Mouse (Mus musculus): ENCODE data around the gene Slc50a1. TPM values are rescaled to one million over a fixed set of nuclear protein-coding genes. Genes with fewer than 3 reads are reported as not detected.

The Slc50a1 gene
- polyA plus RNA-seq, 1 experiment from 2014 or later = 17.8 TPM

GRCm38 (mm10) chr3:89308089-89308488 lies 37.7 kb upstream of the Slc50a1 start:
- ATAC-seq (ENCODE audit: insufficient read depth) = no peak
- Histone ChIP-seq H3K9me3 (replicated peaks) (no peaks in the 10 kb centered on the region), H3K36me3 (replicated peaks) (no peaks in the 10 kb centered on the region), H3K4me2 (no peak overlapping the region), H3K4me1 (replicated peaks) (peaks cover 4% of the 10 kb centered on the region; the same call in 1 of the 2 replicates), H3K27ac (replicated peaks) (no peak overlapping the region), H3K4me3 (replicated peaks) (no peak overlapping the region), H3K9ac (no peak overlapping the region), H3K27me3 (no peaks in the 10 kb centered on the region; the same call in none of the 2 replicates)
- 0% methylated on average over 8 of the region's 9 CpGs for WGBS (ENCODE audit: insufficient replicate concordance)

GRCm38 (mm10) chr3:89305551-89306325 lies 35.4 kb upstream of the Slc50a1 start:
- Histone ChIP-seq H3K27ac (replicated peaks) (no peak overlapping the region), H3K9ac (no peak overlapping the region)
- ATAC-seq (ENCODE audit: insufficient read depth) = peak; percentile 29

GRCm38 (mm10) chr3:89305105-89305504 lies 34.7 kb upstream of the Slc50a1 start:
- Histone ChIP-seq H3K27me3 (peaks cover 9% of the 10 kb centered on the region), H3K36me3 (replicated peaks) (no peaks in the 10 kb centered on the region), H3K4me1 (replicated peaks) (peaks cover 4% of the 10 kb centered on the region), H3K27ac (replicated peaks) (no peak overlapping the region), H3K4me3 (replicated peaks) (no peak overlapping the region), H3K9me3 (replicated peaks) (no peaks in the 10 kb centered on the region), H3K9ac (no peak overlapping the region), H3K4me2 (no peak overlapping the region)
- WGBS (ENCODE audit: insufficient replicate concordance) = 48% methylated on average over 4 of the region's 4 CpGs
- ATAC-seq (ENCODE audit: insufficient read depth) = no peak

More at GRCm38 (mm10) chr3:89305551-89306325, 35.4 kb upstream of the Slc50a1 start:
- peaks cover 4% of the 10 kb centered on the region; the same call in 1 of the 2 replicates for H3K4me1 ChIP-seq (replicated peaks)
- H3K27me3 ChIP-seq = peaks cover 5% of the 10 kb centered on the region; the same call in 1 of the 2 replicates
- no peaks in the 10 kb centered on the region for H3K36me3 ChIP-seq (replicated peaks)
- H3K9me3 ChIP-seq (replicated peaks) = no peaks in the 10 kb centered on the region
- WGBS (ENCODE audit: insufficient replicate concordance) = 70% methylated on average over 8 of the region's 8 CpGs
- H3K4me3 ChIP-seq (replicated peaks) = no peak overlapping the region
- no peak overlapping the region for H3K4me2 ChIP-seq

GRCm38 (mm10) chr3:89304440-89304839 lies 34.1 kb upstream of the Slc50a1 start:
- no peak overlapping the region for H3K4me3 ChIP-seq (replicated peaks)
- H3K27me3 ChIP-seq = peaks cover 15% of the 10 kb centered on the region
- H3K9ac ChIP-seq = no peak overlapping the region
- ATAC-seq (ENCODE audit: insufficient read depth) = no peak
- H3K4me1 ChIP-seq (replicated peaks) = peaks cover 5% of the 10 kb centered on the region
- H3K27ac ChIP-seq (replicated peaks) = no peak overlapping the region
- H3K4me2 ChIP-seq = no peak overlapping the region
- no peaks in the 10 kb centered on the region for H3K36me3 ChIP-seq (replicated peaks)
- 56% methylated on average over 6 of the region's 6 CpGs for WGBS (ENCODE audit: insufficient replicate concordance)
- H3K9me3 ChIP-seq (replicated peaks) = no peaks in the 10 kb centered on the region

- ATAC-seq (ENCODE audit: insufficient read depth) = no peak
- no peak overlapping the region for H3K4me2 ChIP-seq
- H3K4me3 ChIP-seq (replicated peaks) = no peak overlapping the region
- peaks cover 29% of the 10 kb centered on the region for H3K27me3 ChIP-seq
- H3K4me1 ChIP-seq (replicated peaks) = peaks cover 8% of the 10 kb centered on the region
- WGBS (ENCODE audit: insufficient replicate concordance) = 51% methylated on average over 2 of the region's 2 CpGs
- no peaks in the 10 kb centered on the region for H3K36me3 ChIP-seq (replicated peaks)
- H3K9ac ChIP-seq = no peak overlapping the region
- H3K27ac ChIP-seq (replicated peaks) = no peak overlapping the region
- H3K9me3 ChIP-seq (replicated peaks) = no peaks in the 10 kb centered on the region
Observed at GRCm38 (mm10) chr3:89300514-89300913, 30.1 kb upstream of the Slc50a1 start.

GRCm38 (mm10) chr3:89300071-89300470 lies 29.7 kb upstream of the Slc50a1 start:
- Histone ChIP-seq H3K4me1 (replicated peaks) (peaks cover 9% of the 10 kb centered on the region), H3K4me2 (peak overlapping the region; percentile 46), H3K36me3 (replicated peaks) (no peaks in the 10 kb centered on the region), H3K27ac (replicated peaks) (no peak overlapping the region), H3K9me3 (replicated peaks) (no peaks in the 10 kb centered on the region), H3K27me3 (peaks cover 29% of the 10 kb centered on the region), H3K9ac (no peak overlapping the region), H3K4me3 (replicated peaks) (no peak overlapping the region)
- WGBS (ENCODE audit: insufficient replicate concordance) = 24% methylated on average over 1 of the region's 1 CpGs
- ATAC-seq (ENCODE audit: insufficient read depth) = no peak

GRCm38 (mm10) chr3:89299499-89299898 lies 29.1 kb upstream of the Slc50a1 start:
- no peak overlapping the region for H3K27ac ChIP-seq (replicated peaks)
- H3K27me3 ChIP-seq = peaks cover 29% of the 10 kb centered on the region
- WGBS (ENCODE audit: insufficient replicate concordance) = 5% methylated on average over 14 of the region's 14 CpGs
- H3K9me3 ChIP-seq (replicated peaks) = no peaks in the 10 kb centered on the region
- no peak for ATAC-seq (ENCODE audit: insufficient read depth)
- peak overlapping the region; percentile 12 for H3K4me3 ChIP-seq (replicated peaks)
- no peaks in the 10 kb centered on the region for H3K36me3 ChIP-seq (replicated peaks)
- H3K4me2 ChIP-seq = peak overlapping the region; percentile 46
- peaks cover 9% of the 10 kb centered on the region for H3K4me1 ChIP-seq (replicated peaks)
- H3K9ac ChIP-seq = peak overlapping the region; percentile 9; the same call in 1 of the 2 replicates

GRCm38 (mm10) chr3:89298908-89299307 lies 28.5 kb upstream of the Slc50a1 start:
- H3K4me3 ChIP-seq (replicated peaks) = no peak overlapping the region
- H3K36me3 ChIP-seq (replicated peaks) = no peaks in the 10 kb centered on the region
- H3K4me1 ChIP-seq (replicated peaks) = peaks cover 9% of the 10 kb centered on the region
- 80% methylated on average over 6 of the region's 6 CpGs for WGBS (ENCODE audit: insufficient replicate concordance)
- H3K27me3 ChIP-seq = peaks cover 29% of the 10 kb centered on the region
- no peak for ATAC-seq (ENCODE audit: insufficient read depth)
- no peak overlapping the region for H3K4me2 ChIP-seq
- no peak overlapping the region for H3K9ac ChIP-seq
- no peaks in the 10 kb centered on the region for H3K9me3 ChIP-seq (replicated peaks)
- no peak overlapping the region for H3K27ac ChIP-seq (replicated peaks)

GRCm38 (mm10) chr3:89296761-89297396 lies 26.5 kb upstream of the Slc50a1 start:
- whole genome bisulfite sequencing (ENCODE audit: insufficient replicate concordance) = 67% methylated on average over 11 of the region's 11 CpGs
- no peak overlapping the region for H3K4me2 ChIP-seq

GRCm38 (mm10) chr3:89295685-89296230 lies 25.4 kb upstream of the Slc50a1 start:
- no peak overlapping the region for H3K9ac ChIP-seq
- no peak overlapping the region for H3K4me3 ChIP-seq (replicated peaks)
- H3K9me3 ChIP-seq (replicated peaks) = no peaks in the 10 kb centered on the region
- peaks cover 24% of the 10 kb centered on the region for H3K27me3 ChIP-seq
- H3K4me2 ChIP-seq = no peak overlapping the region
- H3K27ac ChIP-seq (replicated peaks) = no peak overlapping the region
- no peaks in the 10 kb centered on the region for H3K36me3 ChIP-seq (replicated peaks)
- 42% methylated on average over 8 of the region's 8 CpGs for WGBS (ENCODE audit: insufficient replicate concordance)
- ATAC-seq (ENCODE audit: insufficient read depth) = no peak
- peaks cover 9% of the 10 kb centered on the region for H3K4me1 ChIP-seq (replicated peaks)

More at GRCm38 (mm10) chr3:89296761-89297396, 26.5 kb upstream of the Slc50a1 start:
- H3K4me3 ChIP-seq (replicated peaks) = no peak overlapping the region
- H3K9ac ChIP-seq = no peak overlapping the region
- H3K4me1 ChIP-seq (replicated peaks) = peaks cover 9% of the 10 kb centered on the region
- H3K27me3 ChIP-seq = peaks cover 26% of the 10 kb centered on the region
- no peak overlapping the region for H3K27ac ChIP-seq (replicated peaks)
- ATAC-seq (ENCODE audit: insufficient read depth) = no peak
- H3K9me3 ChIP-seq (replicated peaks) = no peaks in the 10 kb centered on the region
- H3K36me3 ChIP-seq (replicated peaks) = no peaks in the 10 kb centered on the region

GRCm38 (mm10) chr3:89294195-89294594 lies 23.8 kb upstream of the Slc50a1 start:
- Histone ChIP-seq H3K4me1 (replicated peaks) (peaks cover 6% of the 10 kb centered on the region; the same call in 1 of the 2 replicates), H3K36me3 (replicated peaks) (no peaks in the 10 kb centered on the region), H3K27ac (replicated peaks) (peak overlapping the region; percentile 64), H3K4me2 (no peak overlapping the region), H3K4me3 (replicated peaks) (no peak overlapping the region), H3K9ac (no peak overlapping the region), H3K9me3 (replicated peaks) (no peaks in the 10 kb centered on the region), H3K27me3 (peaks cover 11% of the 10 kb centered on the region)
- 57% methylated on average over 5 of the region's 5 CpGs for WGBS (ENCODE audit: insufficient replicate concordance)
- ATAC-seq (ENCODE audit: insufficient read depth) = no peak; the same call in 1 of the 2 replicates
